Mouse (Mus musculus) MEL (cell line): ENCODE results near the gene Msi2.

Experiments used
- CTCF ChIP-seq, 3 experiments: IDR thresholded peaks in 2 of 3; conservative IDR thresholded peaks in 1 of 3; 2 replicates each; pipeline ENCODE4 v1.5.1; 2011 to 2012; ENCODE audit warnings: low read length in 3 of 3, low read depth in 2 of 3, mild to moderate bottlenecking in 2 of 3, improper control_type of control experiment in 1 of 3, inconsistent platforms in 1 of 3, mixed read lengths in 1 of 3, moderate library complexity in 1 of 3; ENCODE audit not compliant: control insufficient read depth in 1 of 3, insufficient read depth in 1 of 3, poor library complexity in 1 of 3, severe bottlenecking in 1 of 3
- EP300 ChIP-seq, 2 experiments: IDR thresholded peaks; 2 replicates each; pipeline ENCODE4 v1.6.1; 2011; ENCODE audit warnings: improper control_type of control experiment in 2 of 2, low read length in 2 of 2, low read depth in 1 of 2, mild to moderate bottlenecking in 1 of 2
- GATA1 ChIP-seq: IDR thresholded peaks from 2 replicates; pipeline ENCODE4 v1.6.1; 2011; ENCODE audit warnings: low read depth, low read length, improper control_type of control experiment
- HCFC1 ChIP-seq: IDR thresholded peaks from 2 replicates; pipeline ENCODE4 v1.6.1; 2012; ENCODE audit warnings: low read depth, mild to moderate bottlenecking, inconsistent platforms, low read length, improper control_type of control experiment, moderate library complexity
- MAFK ChIP-seq: IDR thresholded peaks from 2 replicates; pipeline ENCODE4 v1.6.1; 2011; ENCODE audit warnings: low read depth, mild to moderate bottlenecking, low read length, improper control_type of control experiment, borderline replicate concordance
- MAX ChIP-seq: IDR thresholded peaks from 2 replicates; pipeline ENCODE4 v1.6.1; 2011; ENCODE audit warnings: low read length, improper control_type of control experiment
- NRF1 ChIP-seq: IDR thresholded peaks from 2 replicates; pipeline ENCODE4 v1.6.1; 2014; ENCODE audit warnings: low read depth, mild to moderate bottlenecking, inconsistent platforms, low read length, improper control_type of control experiment, moderate library complexity; ENCODE audit not compliant: poor library complexity, insufficient read depth, severe bottlenecking
- POLR2A ChIP-seq, 2 experiments: IDR thresholded peaks; 2 replicates each; pipeline ENCODE4 v1.6.1; 2011 to 2012; ENCODE audit warnings: low read length in 2 of 2, mild to moderate bottlenecking in 2 of 2, control low read depth in 1 of 2, improper control_type of control experiment in 1 of 2, low read depth in 1 of 2, moderate library complexity in 1 of 2; ENCODE audit not compliant: control insufficient read depth in 1 of 2, insufficient read depth in 1 of 2, poor library complexity in 1 of 2
- SIN3A ChIP-seq: IDR thresholded peaks from 2 replicates; pipeline ENCODE4 v1.6.1; 2012; ENCODE audit warnings: low read length, improper control_type of control experiment, inconsistent platforms
- SMC3 ChIP-seq: IDR thresholded peaks from 2 replicates; pipeline ENCODE4 v1.6.1; 2011; ENCODE audit warnings: low read depth, low read length, improper control_type of control experiment
- TAL1 ChIP-seq: IDR thresholded peaks from 2 replicates; pipeline ENCODE4 v1.6.1; 2012; ENCODE audit warnings: mild to moderate bottlenecking, inconsistent platforms, low read length, moderate library complexity, mixed read lengths
- UBTF ChIP-seq: IDR thresholded peaks from 2 replicates; pipeline ENCODE4 v1.6.1; 2012; ENCODE audit warnings: low read depth, mild to moderate bottlenecking, inconsistent platforms, low read length, improper control_type of control experiment, moderate library complexity, borderline replicate concordance; ENCODE audit not compliant: insufficient read depth
- ZMIZ1 ChIP-seq: IDR thresholded peaks from 2 replicates; pipeline ENCODE4 v1.6.1; 2012; ENCODE audit warnings: low read depth, mild to moderate bottlenecking, inconsistent platforms, low read length, improper control_type of control experiment, moderate library complexity

GRCm38 (mm10) chr11:88516596-88517485 lies 201.5 kb downstream of the Msi2 start:
- TF ChIP-seq GATA1 (no peak), NRF1 (no peak), CTCF (IDR thresholded peaks at IDR 0.05 in 2 of 3, conservative IDR thresholded peaks at IDR 0.05 in 1 of 3; ENCODE audit: control insufficient read depth in 1 of 3, insufficient read depth in 1 of 3, low read depth in 2 of 3, low read length in 3 of 3, poor library complexity in 1 of 3, severe bottlenecking in 1 of 3) (no peak), UBTF (no peak), EP300 (IDR thresholded peaks at IDR 0.05; ENCODE audit: low read depth in 1 of 2, low read length in 2 of 2) (no peak), HCFC1 (no peak), POLR2A (IDR thresholded peaks at IDR 0.05; ENCODE audit: control insufficient read depth in 1 of 2, insufficient read depth in 1 of 2, low read depth in 1 of 2, low read length in 2 of 2, poor library complexity in 1 of 2) (no peak), TAL1 (no peak), MAX (no peak), ZMIZ1 (no peak), SMC3 (no peak), MAFK (no peak), SIN3A (no peak)
